Mouse (Mus musculus) testis, postnatal 14 days (tissue): ENCODE measurements around the gene Gm21767.
"Not testable (repeated sequence)": the region's sequence is repeated elsewhere in the genome, so short reads cannot be mapped to it uniquely, and the experiment has no call there.

ENCODE experiments used
- DNase-seq: peaks from one replicate; pipeline ENCODE4 v3.0.0; 2021; ENCODE audit warnings: low spot score

Gm21767 gene

DNA sequence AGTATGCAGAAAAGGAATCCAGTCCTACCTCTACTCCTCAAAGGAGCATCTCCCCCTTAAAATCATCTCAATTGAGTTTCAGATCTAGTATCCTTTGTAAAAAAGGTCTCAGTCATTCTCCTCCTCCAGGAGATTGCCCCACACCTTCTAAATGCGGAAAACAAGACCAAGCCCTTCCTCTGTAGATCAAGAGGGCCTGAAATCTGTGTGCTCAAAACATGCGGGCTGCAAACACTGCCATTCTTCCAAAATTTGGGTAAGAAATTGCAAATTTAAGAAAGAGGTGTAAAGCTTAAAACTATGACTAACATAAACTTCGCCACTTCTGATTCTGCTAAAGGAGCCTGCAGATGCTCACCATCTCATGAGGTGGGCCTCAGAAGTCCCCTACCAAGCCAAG is at the start of gene Gm21767:
Gene Gm21767 (plus strand): TSS at position 301 of the 400 bp plus-strand sequence.
- not testable (repeated sequence) for DNase-seq
